Mouse (Mus musculus) inflammation-experienced regulatory T-cells (primary cell): ENCODE results near the gene Gm6904. TPM values are rescaled to one million over a fixed set of nuclear protein-coding genes. Genes with fewer than 3 reads are reported as not detected.

ENCODE experiments used
- polyA plus RNA-seq, 2 experiments: library from polyadenylated mRNA; unstranded; fragments of 100-300 nt; shearing (Covaris generic); gene quantifications; one replicate each; pipeline ENCODE4 v1.2.1; 2017

Gene Gm6904
- 1 to 10 TPM; 5.9 to 8.1 TPM for polyA plus RNA-seq

DNA sequence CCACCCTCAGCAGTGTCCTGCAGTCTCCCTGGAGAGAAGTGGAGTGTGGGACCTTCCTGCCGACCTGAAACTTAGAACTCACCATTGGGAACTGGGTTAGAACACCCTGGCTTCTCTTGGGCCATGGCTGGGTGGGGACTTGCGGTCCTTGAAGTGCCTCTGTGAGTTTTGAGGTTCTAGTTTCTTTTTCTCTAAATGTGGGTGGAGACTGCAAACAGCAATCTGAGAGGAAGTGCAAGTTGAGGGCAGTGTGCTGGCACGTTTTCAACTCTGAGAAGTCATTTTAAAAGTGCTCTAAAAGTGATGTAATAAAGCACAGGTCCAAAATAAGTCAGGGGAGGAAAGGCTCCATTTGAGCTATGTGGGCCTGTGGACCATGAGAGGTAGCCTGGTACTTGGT lies at the start of gene Gm6904:
Gene Gm6904 (minus strand): TSS at position 161 of the 400 bp plus-strand sequence.

DNA sequence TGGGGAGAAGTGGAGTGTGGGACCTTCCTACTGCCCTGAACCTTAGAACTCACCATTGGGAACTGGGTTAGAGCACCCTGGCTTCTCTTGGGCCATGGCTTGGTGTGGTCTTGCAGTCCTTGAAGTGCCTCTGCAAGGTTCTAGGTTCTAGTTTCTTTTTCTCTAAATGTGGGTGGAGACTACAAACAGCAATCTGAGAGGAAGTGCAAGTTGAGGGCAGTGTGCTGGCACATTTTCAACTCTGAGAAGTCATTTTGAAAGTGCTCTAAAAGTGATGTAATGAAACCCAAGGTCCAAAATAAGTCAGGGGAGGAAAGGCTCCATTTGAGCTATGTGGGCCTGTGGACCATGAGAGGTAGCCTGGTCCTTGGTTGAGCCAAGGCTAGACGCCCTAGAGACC lies 37.4 kb upstream of the Gm6904 start, which contains the start of gene Phf11a:
Gene Phf11a (minus strand): TSS at position 132 of the 400 bp plus-strand sequence.

DNA sequence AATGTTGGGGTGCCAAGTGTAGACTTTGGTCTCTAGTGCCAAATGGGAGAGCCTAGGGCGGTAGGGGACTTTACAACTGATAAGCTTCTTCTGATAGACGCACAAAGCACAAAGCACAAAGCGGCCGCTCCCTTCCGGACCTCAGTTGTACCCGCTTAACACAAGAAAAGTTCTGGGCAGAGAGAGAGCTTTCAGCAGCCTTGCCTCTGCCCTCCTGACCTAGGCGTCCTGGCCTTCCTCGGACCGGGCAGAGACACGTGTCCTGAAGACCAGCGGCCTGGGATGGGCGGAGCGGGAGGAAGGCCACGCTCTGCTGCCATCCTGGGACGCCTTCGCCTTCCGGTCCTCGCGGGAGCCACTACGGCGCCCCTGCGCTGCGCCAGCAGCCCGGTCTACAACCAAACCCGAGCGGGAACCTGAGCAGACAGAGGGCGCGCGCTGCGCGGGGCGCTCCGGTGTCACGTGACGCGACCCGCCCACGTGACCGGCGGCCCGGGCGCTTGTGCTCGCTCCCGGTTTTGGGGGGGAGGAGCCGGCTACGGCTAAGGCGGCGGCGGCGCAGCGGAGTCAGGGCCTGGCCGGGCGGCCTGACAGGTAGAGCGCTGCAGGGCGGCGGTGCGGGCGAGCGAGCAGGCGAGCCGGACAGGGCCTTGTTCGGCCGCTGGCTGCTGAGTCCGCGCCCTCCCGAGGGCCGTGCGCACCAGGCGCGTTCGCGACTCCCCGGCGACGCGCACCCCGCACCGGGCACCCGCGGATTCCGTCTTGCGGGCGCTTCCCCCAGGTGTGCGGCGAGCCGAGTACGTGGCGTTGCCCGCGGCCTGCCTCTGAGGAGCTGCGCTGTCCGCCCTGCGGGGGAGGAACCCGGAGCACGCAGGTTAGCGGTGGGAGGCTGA lies 59.1 kb downstream of the Gm6904 start, which contains the start of gene Rcbtb1:
Gene Rcbtb1 (plus strand): TSS at position 499 of the 893 bp plus-strand sequence.

Other genes starting within 250 kb of the Gm6904 start
- gene 1700129C05Rik, start 117.3 kb downstream of the Gm6904 start, polyA plus RNA-seq = under 1 TPM in 1 of 2 experiments, not detected in 1; 0.53 TPM
- gene Gm5142, start 81.5 kb downstream of the Gm6904 start, polyA plus RNA-seq = not detected
- gene Rcbtb1, start 59.0 kb downstream of the Gm6904 start, polyA plus RNA-seq = 10 to 100 TPM; 59.4 to 86.4 TPM
- 10 to 100 TPM; 22.7 to 35.5 TPM for gene Phf11a, start 37.3 kb upstream of the Gm6904 start, polyA plus RNA-seq
- gene Phf11b, start 81.1 kb upstream of the Gm6904 start, polyA plus RNA-seq = 100 to 1,000 TPM; 154 to 172 TPM
- gene Phf11d, start 105.3 kb upstream of the Gm6904 start, polyA plus RNA-seq = 10 to 100 TPM; 11.0 to 15.2 TPM
- 10 to 100 TPM; 17.9 to 18.1 TPM for gene Phf11c, start 135.2 kb upstream of the Gm6904 start, polyA plus RNA-seq
- gene Setdb2, start 180.7 kb upstream of the Gm6904 start, polyA plus RNA-seq = 10 to 100 TPM; 18.0 to 27.1 TPM
- gene Cab39l, start 180.8 kb upstream of the Gm6904 start, polyA plus RNA-seq = 10 to 100 TPM; 52.1 to 73.4 TPM